Mouse (Mus musculus) liver, postnatal 0 days (tissue): ENCODE data around the gene Tmprss4. TPM values are rescaled to one million over a fixed set of nuclear protein-coding genes. Genes with fewer than 3 reads are reported as not detected.

ENCODE experiments used
- ATAC-seq: fragments of 200-750 bp; cut with Nextera tagmentation; 2 replicates; pipeline ENCODE4 v1.8.0; 2017; ENCODE audit warnings: mild to moderate bottlenecking, moderate library complexity
- DNase-seq: peaks from one replicate; pipeline ENCODE4 v3.0.0-alpha.2; 2016
- H3K27ac ChIP-seq: fragments of 300-500 bp; sonication (generic); 2 replicates; pipeline ENCODE4 v1.5.1; 2014; ENCODE audit warnings: antibody characterized with exemption, moderate library complexity, mild to moderate bottlenecking, low read depth
- H3K27me3 ChIP-seq: fragments of 300-500 bp; sonication (generic); 2 replicates; pipeline ENCODE4 v1.6.1; 2014; ENCODE audit warnings: low read length, control low read depth, mixed read lengths; ENCODE audit not compliant: insufficient read depth
- H3K36me3 ChIP-seq: fragments of 300-500 bp; sonication (generic); replicated peaks from 2 replicates; pipeline ENCODE4 v1.6.1; 2014; ENCODE audit warnings: mild to moderate bottlenecking, control low read depth, low read length, moderate library complexity, mixed read lengths; ENCODE audit not compliant: insufficient read depth
- H3K4me1 ChIP-seq: fragments of 300-500 bp; sonication (generic); 2 replicates; pipeline ENCODE4 v1.6.1; 2014; ENCODE audit warnings: antibody characterized with exemption, mild to moderate bottlenecking, control low read depth; ENCODE audit not compliant: insufficient read depth
- H3K4me2 ChIP-seq: fragments of 300-500 bp; sonication (generic); 2 replicates; pipeline ENCODE4 v1.6.1; 2014; ENCODE audit warnings: low read depth, mild to moderate bottlenecking, low read length, moderate library complexity, mixed read lengths
- H3K4me3 ChIP-seq: fragments of 300-500 bp; sonication (generic); 2 replicates; pipeline ENCODE4 v1.5.1; 2014; ENCODE audit warnings: low read depth, low read length
- H3K9ac ChIP-seq: fragments of 300-500 bp; sonication (generic); replicated peaks from 2 replicates; pipeline ENCODE4 v1.6.1; 2014; ENCODE audit warnings: mild to moderate bottlenecking, moderate library complexity
- H3K9me3 ChIP-seq: fragments of 300-500 bp; sonication (generic); 2 replicates; pipeline ENCODE4 v1.6.1; 2016; ENCODE audit warnings: mild to moderate bottlenecking, control low read depth, low read length, mixed read lengths
- CTCF ChIP-seq: sonication (generic); IDR thresholded peaks from 2 replicates; pipeline ENCODE4 v1.5.1; 2016; ENCODE audit warnings: antibody characterized with exemption, low read depth
- EP300 ChIP-seq: IDR thresholded peaks from 2 replicates; pipeline ENCODE4 v1.6.1; 2016; ENCODE audit warnings: antibody characterized with exemption, low read depth, mild to moderate bottlenecking
- WGBS: fragments of 180-500 bp; shearing (Covaris S2); extraction: QIAGEN DNeasy Blood & Tissue Kit; methylation state at CpG from one replicate; pipeline ENCODE4 v1.1.7; 2014; ENCODE audit not compliant: insufficient replicate concordance; 5-methylcytosine and 5-hydroxymethylcytosine counted together
- polyA plus RNA-seq: library from polyadenylated mRNA; unstranded; fragments of >200 nt; fragmentation: Nextera tagmentation; extraction: Ambion mirVana; gene quantifications from 2 replicates; pipeline ENCODE4 v1.2.1, GENCODE M21; 2015

Gene Tmprss4
- polyA plus RNA-seq, 1 experiment from 2014 or later, result not detected

GRCm38 (mm10) chr9:45202021-45202798, 1.7 kb downstream of the Tmprss4 start:
- whole genome bisulfite sequencing, result 44% methylated on average over 9 of the region's 9 CpGs
- no peak overlapping the region for H3K4me3 ChIP-seq

GRCm38 (mm10) chr9:45201319-45201947, 2.5 kb downstream of the Tmprss4 start:
- Histone ChIP-seq H3K27me3 (no peaks in the 10 kb centered on the region), H3K9ac (no peak overlapping the region), H3K36me3 (no peaks in the 10 kb centered on the region), H3K4me1 (peaks cover 23% of the 10 kb centered on the region), H3K27ac (peak overlapping the region; percentile 39), H3K9me3 (no peaks in the 10 kb centered on the region), H3K4me2 (no peak overlapping the region), H3K4me3 (no peak overlapping the region)
- WGBS, result 47% methylated on average over 5 of the region's 5 CpGs
- no peak for TF ChIP-seq CTCF
- TF ChIP-seq EP300, result no peak
- DNase-seq, result peak; percentile 58
- peak; percentile 84 for ATAC-seq

More at GRCm38 (mm10) chr9:45202021-45202798, 1.7 kb downstream of the Tmprss4 start:
- Histone ChIP-seq H3K27me3 (no peaks in the 10 kb centered on the region), H3K36me3 (no peaks in the 10 kb centered on the region), H3K4me2 (no peak overlapping the region), H3K4me1 (peaks cover 23% of the 10 kb centered on the region), H3K9ac (no peak overlapping the region), H3K9me3 (no peaks in the 10 kb centered on the region), H3K27ac (peak overlapping the region; percentile 39)
- TF ChIP-seq CTCF (no peak), EP300 (no peak)
- DNase-seq, result peak; percentile 34
- ATAC-seq, result peak; percentile 77

GRCm38 (mm10) chr9:45197549-45197948, 6.3 kb downstream of the Tmprss4 start:
- DNase-seq, result no peak
- Histone ChIP-seq H3K4me1 (peaks cover 19% of the 10 kb centered on the region), H3K4me2 (no peak overlapping the region), H3K4me3 (no peak overlapping the region), H3K9me3 (no peaks in the 10 kb centered on the region), H3K27ac (no peak overlapping the region), H3K27me3 (no peaks in the 10 kb centered on the region), H3K36me3 (no peaks in the 10 kb centered on the region), H3K9ac (no peak overlapping the region)
- no peak for ATAC-seq
- WGBS, result 67% methylated on average over 5 of the region's 5 CpGs
- TF ChIP-seq CTCF, result no peak
- TF ChIP-seq EP300, result no peak

GRCm38 (mm10) chr9:45196125-45196830, 7.6 kb downstream of the Tmprss4 start:
- no peak overlapping the region for H3K27ac ChIP-seq
- DNase-seq (no peak), ATAC-seq (no peak)
- H3K27me3 ChIP-seq, result no peaks in the 10 kb centered on the region
- H3K9me3 ChIP-seq, result no peaks in the 10 kb centered on the region
- no peak overlapping the region for H3K4me2 ChIP-seq
- H3K36me3 ChIP-seq, result no peaks in the 10 kb centered on the region
- peaks cover 6% of the 10 kb centered on the region for H3K4me1 ChIP-seq
- no peak overlapping the region for H3K9ac ChIP-seq
- no peak overlapping the region for H3K4me3 ChIP-seq
- TF ChIP-seq EP300 (no peak), CTCF (no peak)
- 65% methylated on average over 8 of the region's 8 CpGs for WGBS

GRCm38 (mm10) chr9:45195468-45195867, 8.4 kb downstream of the Tmprss4 start:
- H3K27ac ChIP-seq, result no peak overlapping the region
- no peak overlapping the region for H3K9ac ChIP-seq
- H3K4me2 ChIP-seq, result no peak overlapping the region
- H3K9me3 ChIP-seq, result no peaks in the 10 kb centered on the region
- TF ChIP-seq CTCF (no peak), EP300 (no peak)
- DNase-seq (no peak), ATAC-seq (no peak)
- no peak overlapping the region for H3K4me3 ChIP-seq
- H3K27me3 ChIP-seq, result no peaks in the 10 kb centered on the region
- H3K4me1 ChIP-seq, result no peaks in the 10 kb centered on the region
- WGBS, result 71% methylated on average over 4 of the region's 4 CpGs
- H3K36me3 ChIP-seq, result no peaks in the 10 kb centered on the region

GRCm38 (mm10) chr9:45189661-45190174, 14.2 kb downstream of the Tmprss4 start:
- Histone ChIP-seq H3K9me3 (no peaks in the 10 kb centered on the region), H3K36me3 (no peaks in the 10 kb centered on the region), H3K27me3 (no peaks in the 10 kb centered on the region), H3K4me2 (no peak overlapping the region), H3K4me1 (no peaks in the 10 kb centered on the region), H3K9ac (no peak overlapping the region), H3K27ac (no peak overlapping the region), H3K4me3 (no peak overlapping the region)
- TF ChIP-seq EP300 (no peak), CTCF (no peak)
- no peak for DNase-seq
- WGBS, result 72% methylated on average over 4 of the region's 4 CpGs
- ATAC-seq, result no peak
